Mouse (Mus musculus) urinary bladder, postnatal 4 days (tissue): ENCODE measurements around the gene Tmprss9.

ENCODE experiments used
- DNase-seq, 2 experiments: peaks; one replicate each; pipeline ENCODE4 v3.0.0; 2021 to 2022; ENCODE audit warnings: low spot score in 2 of 2

Tmprss9 gene

DNA sequence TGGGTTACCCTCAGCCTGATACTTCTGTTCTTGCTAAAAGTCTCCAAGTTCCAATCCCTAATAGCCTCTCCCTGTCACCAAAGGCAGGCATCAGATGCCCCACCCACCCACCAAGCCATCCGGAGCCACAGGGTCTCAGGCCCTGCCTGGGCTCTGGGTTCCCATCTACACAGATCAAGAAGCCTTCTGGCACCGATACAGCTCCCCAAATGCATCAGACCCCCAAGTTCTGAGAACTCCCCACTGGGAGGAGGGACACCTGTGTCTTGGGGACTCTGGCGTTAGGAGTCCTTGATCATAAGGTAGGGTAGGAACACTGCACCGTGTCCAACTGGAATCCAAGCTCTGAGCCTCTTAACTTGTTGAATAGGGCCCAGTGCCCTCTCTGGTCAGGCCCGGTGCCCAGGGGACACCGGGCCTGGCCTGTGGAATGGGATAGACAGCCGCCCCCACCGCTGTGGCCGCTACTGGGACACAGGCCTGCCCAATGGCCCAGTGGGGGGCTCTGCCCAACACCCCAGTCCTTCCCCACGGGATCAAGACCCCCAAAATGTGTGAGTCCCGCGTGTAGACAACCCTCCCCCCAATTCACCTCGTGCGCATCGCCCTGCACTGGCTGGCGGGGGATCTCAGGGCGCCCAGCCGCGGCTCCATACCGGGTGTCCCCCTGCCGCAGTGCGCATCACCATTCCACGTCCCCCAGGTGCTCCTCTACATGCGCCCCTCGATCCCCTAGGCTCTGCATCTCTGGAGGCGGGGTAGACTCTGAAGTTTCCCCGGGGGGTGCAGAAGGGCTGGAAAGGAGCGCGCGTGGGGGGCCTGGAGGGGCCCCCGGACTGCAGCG is 28.3 kb upstream of the Tmprss9 start:
- no peak for DNase-seq

DNA sequence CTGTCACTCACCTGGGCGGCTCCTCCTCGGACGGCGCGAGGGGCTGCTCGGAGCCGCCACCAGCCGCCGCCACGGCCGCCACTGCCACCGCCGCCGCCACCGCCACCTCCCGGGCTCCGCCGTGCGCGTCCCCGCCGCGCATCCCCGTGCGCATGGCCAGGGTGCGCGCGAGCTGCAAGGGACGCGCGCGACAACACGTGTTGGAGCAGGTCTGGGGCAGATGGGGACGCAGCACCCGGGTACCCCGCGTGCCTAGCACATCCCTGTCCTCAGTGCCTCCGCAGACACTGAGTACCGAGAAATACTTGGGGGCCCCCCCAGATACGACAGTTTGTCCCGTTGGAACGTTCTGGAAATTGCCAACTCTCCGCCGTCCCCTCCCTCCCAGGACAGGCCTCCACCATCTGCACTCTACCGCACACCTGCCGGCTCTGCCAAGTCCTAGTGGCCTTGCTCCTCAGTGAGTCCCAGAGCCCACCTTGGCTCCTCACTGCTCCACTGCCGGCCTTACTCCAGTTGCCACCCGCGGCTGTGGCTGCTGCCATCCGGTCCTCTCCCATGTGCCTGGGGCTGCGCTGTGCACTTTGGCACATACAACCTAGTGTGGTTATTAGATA is 27.6 kb upstream of the Tmprss9 start, which contains the start of gene Lingo3:
Gene Lingo3 (minus strand): TSS at position 109 of the 617 bp plus-strand sequence.
- DNase-seq, result no peak

GRCm38 (mm10) chr10:80845055-80845693 is 26.5 kb upstream of the Tmprss9 start:
- DNase-seq, result no peak

DNA sequence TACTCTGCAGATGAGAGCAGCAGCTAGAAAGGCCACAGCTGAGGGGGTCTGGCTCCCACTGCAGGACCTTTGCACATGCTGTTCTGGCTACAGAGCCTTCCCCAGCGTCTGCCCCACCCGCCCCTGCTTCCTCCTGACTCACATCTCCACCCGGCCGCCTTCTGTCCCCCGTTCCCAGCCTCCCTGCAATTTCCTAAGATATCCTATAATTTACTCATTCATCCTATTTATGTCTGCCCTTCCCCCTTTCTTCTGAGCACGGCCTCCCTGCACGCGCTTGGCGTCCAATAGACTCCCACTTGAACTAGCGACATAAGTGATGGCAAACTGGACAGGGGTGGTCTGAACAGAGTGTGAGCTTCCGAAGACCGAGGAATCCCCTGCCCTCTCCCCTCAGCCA is 25.9 kb upstream of the Tmprss9 start:
- no peak for DNase-seq

GRCm38 (mm10) chr10:80848571-80848970 is 23.1 kb upstream of the Tmprss9 start:
- DNase-seq, result no peak

- DNase-seq, result peak; percentile 97
Observed at GRCm38 (mm10) chr10:80854913-80855748, 16.5 kb upstream of the Tmprss9 start, which contains the start of the genes Lsm7 and Sppl2b. Lsm7 (minus strand) TSS chr10:80855209. Sppl2b (plus strand) TSS chr10:80855275.

GRCm38 (mm10) chr10:80855749-80856073 is 15.9 kb upstream of the Tmprss9 start:
- DNase-seq, result no peak

DNA sequence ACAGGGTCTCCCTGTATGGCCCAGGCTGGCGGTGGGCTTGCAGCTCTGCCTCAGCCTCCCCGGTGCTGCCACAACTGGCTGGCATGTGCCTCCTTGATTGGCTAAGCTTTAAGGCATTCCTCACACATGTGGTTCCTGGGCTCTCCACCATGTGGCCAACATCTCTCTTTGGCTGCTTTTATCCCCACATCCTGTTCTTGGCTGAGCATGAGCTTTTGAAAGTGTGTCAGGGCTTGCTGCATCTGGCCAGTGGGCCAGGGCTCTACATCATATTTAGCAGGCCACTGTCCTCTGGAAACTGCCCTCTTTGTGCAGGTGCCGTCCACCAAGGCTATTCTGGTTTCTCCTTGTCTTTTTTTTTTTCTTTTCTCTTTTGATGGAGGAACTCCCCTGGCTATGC is 15.4 kb upstream of the Tmprss9 start:
- no peak for DNase-seq

DNA sequence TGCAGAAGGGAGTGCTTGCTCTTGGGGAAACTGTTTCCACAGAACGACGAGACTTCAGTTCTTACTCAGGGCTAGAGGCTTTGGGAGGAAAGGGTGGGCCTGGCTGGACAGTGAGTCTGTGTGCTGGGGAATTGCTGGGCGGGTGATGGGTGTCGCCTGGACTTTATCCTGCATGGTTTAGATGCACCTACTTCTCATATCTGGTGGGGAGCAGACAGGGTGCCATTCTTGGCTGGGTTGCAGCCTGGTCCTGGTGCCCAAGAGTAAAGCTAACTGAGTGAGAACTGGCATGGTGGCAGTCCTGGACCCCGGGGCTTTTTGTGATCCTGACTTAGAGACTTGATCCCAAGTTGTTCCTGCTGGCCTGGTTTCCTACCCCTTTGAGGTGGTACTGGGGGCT is 14.7 kb upstream of the Tmprss9 start:
- DNase-seq, result no peak

DNA sequence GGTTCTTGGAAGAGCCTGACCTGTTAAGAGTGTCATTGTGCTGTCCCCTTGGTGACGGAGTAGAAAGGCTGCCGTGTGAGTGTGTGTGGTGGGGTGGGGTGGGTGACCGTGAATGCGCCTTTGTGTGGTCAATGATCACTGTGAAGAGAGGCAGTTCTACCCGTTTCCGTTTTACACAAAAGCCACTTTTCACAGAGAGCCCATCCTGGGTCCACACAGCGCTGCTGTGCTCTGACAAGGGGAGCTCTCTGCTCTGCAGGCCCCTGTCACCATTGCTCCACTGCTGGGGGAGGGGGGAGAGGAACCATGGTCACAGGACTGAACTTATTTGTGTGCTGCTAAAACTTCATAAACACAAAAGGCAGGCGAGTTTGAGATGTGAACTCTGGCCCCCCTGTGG is 14.3 kb upstream of the Tmprss9 start:
- no peak for DNase-seq

GRCm38 (mm10) chr10:80857848-80858247 is 13.8 kb upstream of the Tmprss9 start:
- DNase-seq, result no peak

GRCm38 (mm10) chr10:80858350-80858935 is 13.2 kb upstream of the Tmprss9 start:
- DNase-seq, result no peak

DNA sequence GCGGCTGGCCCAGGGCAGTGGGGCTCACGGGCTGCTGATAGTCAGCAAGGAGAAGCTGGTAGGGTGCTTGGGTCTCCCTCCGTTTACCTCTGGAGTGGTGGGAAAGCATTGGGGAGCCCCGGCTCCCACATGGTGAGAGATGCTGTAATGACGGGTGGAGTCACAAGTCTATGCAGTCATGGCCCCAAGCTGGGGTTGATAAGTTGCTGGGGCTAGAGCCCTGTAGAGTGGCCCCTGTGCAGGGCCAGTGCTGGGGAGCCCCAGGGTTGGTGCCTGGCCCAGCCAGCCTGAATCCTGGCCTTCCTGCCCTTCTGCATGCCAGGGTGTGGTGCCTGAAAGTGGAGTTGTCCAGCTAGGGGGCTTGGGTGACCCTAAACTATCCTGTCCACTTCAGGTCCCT is 9.3 kb upstream of the Tmprss9 start:
- no peak for DNase-seq

DNA sequence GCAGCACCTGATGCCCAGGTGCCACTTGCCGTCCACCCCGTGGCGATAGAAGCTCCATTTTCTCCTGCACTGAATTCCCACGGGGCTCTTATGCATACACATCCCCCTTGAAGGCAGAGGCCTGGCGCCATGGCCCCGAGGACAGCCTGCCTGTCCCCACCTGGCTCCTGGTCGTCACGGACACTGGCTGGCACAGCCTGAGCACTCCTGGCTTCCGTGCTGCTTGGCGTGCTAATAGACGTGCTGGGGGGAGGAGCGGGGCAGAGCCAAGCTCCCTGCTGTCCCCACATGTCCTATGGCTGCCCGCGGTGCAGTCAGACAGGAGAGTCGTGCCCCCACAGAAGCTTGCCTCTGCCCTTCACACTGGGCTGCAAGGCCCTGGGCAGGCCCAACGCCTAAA is 7.2 kb upstream of the Tmprss9 start:
- DNase-seq, result no peak

GRCm38 (mm10) chr10:80870993-80871392 is 655 bp upstream of the Tmprss9 start:
- DNase-seq, result no peak

- no peak for DNase-seq
Observed at GRCm38 (mm10) chr10:80874035-80874434, 2.4 kb downstream of the Tmprss9 start.

- DNase-seq, result no peak
Observed at GRCm38 (mm10) chr10:80876028-80876427, 4.4 kb downstream of the Tmprss9 start.

- no peak for DNase-seq
Observed at GRCm38 (mm10) chr10:80876594-80876993, 4.9 kb downstream of the Tmprss9 start.

- DNase-seq, result no peak
Observed at GRCm38 (mm10) chr10:80880131-80880641, 8.5 kb downstream of the Tmprss9 start.

- no peak for DNase-seq
Observed at GRCm38 (mm10) chr10:80880901-80881300, 9.3 kb downstream of the Tmprss9 start.

DNA sequence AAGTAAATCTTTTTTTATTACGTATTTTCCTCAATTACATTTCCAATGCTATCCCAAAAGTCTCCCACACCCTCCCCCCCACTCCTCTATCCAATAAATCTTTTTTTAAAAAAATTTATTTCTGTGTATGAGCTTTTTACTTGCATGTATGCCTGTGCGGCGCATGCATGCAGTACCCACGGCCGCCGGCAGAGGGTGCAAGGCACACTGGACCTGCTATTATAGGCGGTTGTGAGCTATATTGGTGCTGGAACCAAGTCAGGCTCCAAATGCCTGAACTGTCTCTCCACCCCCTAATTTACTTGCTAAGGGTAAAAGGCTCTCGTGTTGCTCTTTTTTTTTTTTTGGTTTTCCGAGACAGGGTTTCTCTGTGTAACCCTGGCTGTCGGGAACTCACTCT is 9.7 kb downstream of the Tmprss9 start:
- peak; percentile 51 to 81 for DNase-seq
